Mouse (Mus musculus): ENCODE data around the gene Lrig1.

DNA sequence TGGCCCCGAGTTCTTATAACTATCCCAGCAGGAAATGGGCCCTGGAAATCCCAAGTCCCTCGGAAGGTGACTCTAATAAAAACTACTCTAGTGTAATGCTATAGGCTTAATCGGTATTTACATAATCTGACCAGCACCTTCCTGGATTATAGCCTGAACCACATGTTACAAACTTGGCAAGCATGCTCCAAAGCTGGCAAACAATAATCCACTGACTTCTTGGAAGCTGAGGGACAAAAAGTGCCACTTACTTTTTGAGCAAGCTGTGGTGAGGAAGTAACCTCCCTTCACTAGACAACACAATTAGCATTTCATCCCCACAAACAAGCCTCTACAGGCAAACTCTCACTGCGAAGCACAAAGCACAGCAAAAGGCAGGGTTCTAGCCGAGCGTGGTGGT is 30.6 kb downstream of the Lrig1 start:
- TF ChIP-seq GATA1 (IDR thresholded peaks at IDR 0.05; ENCODE audit: borderline replicate concordance, low read length), result no peak
- no peak for TF ChIP-seq FLI1 (IDR thresholded peaks at IDR 0.05; ENCODE audit: low read length)

Data from megakaryocyte, embryonic 14.5 days (primary cell).